Mouse (Mus musculus) heart, postnatal 0 days (tissue): ENCODE measurements around the gene Itgam. TPM values are rescaled to one million over a fixed set of nuclear protein-coding genes. Genes with fewer than 3 reads are reported as not detected.

ENCODE experiments used
- ATAC-seq: fragments of 200-750 bp; cut with Nextera tagmentation; 2 replicates; pipeline ENCODE4 v1.8.0; 2017; ENCODE audit warnings: low read depth, moderate number of reproducible peaks, moderate library complexity; ENCODE audit not compliant: insufficient read depth
- DNase-seq: peaks from one replicate; pipeline ENCODE4 v3.0.0-alpha.2; 2016; ENCODE audit warnings: low spot score
- H3K27ac ChIP-seq: fragments of 300-500 bp; sonication (generic); 2 replicates; pipeline ENCODE4 v1.5.1; 2014; ENCODE audit warnings: low read depth, mild to moderate bottlenecking
- H3K27me3 ChIP-seq: fragments of 300-500 bp; sonication (generic); 2 replicates; pipeline ENCODE4 v1.6.1; 2014; ENCODE audit warnings: low read length, mixed read lengths; ENCODE audit not compliant: control insufficient read depth, insufficient read depth
- H3K36me3 ChIP-seq: fragments of 300-500 bp; sonication (generic); replicated peaks from 2 replicates; pipeline ENCODE4 v1.6.1; 2014; ENCODE audit warnings: low read length, mixed read lengths; ENCODE audit not compliant: control insufficient read depth, insufficient read depth
- H3K4me1 ChIP-seq: fragments of 300-500 bp; sonication (generic); 2 replicates; pipeline ENCODE4 v1.6.1; 2014; ENCODE audit warnings: antibody characterized with exemption; ENCODE audit not compliant: control insufficient read depth, insufficient read depth
- H3K4me2 ChIP-seq: fragments of 300-500 bp; sonication (generic); 2 replicates; pipeline ENCODE4 v1.6.1; 2014; ENCODE audit warnings: low read depth, mild to moderate bottlenecking, low read length, moderate library complexity
- H3K4me3 ChIP-seq: fragments of 300-500 bp; sonication (generic); 2 replicates; pipeline ENCODE4 v1.5.1; 2014; ENCODE audit warnings: low read depth, low read length
- H3K9ac ChIP-seq: fragments of 300-500 bp; sonication (generic); replicated peaks from 2 replicates; pipeline ENCODE4 v1.6.1; 2014; ENCODE audit warnings: low read depth, low read length, mixed read lengths
- H3K9me3 ChIP-seq: fragments of 300-500 bp; sonication (generic); replicated peaks from 2 replicates; pipeline ENCODE4 v1.6.1; 2016; ENCODE audit warnings: low read length; ENCODE audit not compliant: control insufficient read depth
- CTCF ChIP-seq: IDR thresholded peaks from 2 replicates; pipeline ENCODE4 v1.5.1; 2016; ENCODE audit warnings: antibody characterized with exemption, control low read depth, low read depth
- EP300 ChIP-seq: IDR thresholded peaks from 2 replicates; pipeline ENCODE4 v1.6.1; 2016; ENCODE audit warnings: antibody characterized with exemption, low read depth
- WGBS: fragments of 180-500 bp; shearing (Covaris S2); extraction: QIAGEN DNeasy Blood & Tissue Kit; methylation state at CpG from one replicate; pipeline ENCODE4 v1.1.7; 2014; 5-methylcytosine and 5-hydroxymethylcytosine counted together
- polyA plus RNA-seq: library from polyadenylated mRNA; unstranded; fragments of >200 nt; fragmentation: Nextera tagmentation; extraction: Ambion mirVana; gene quantifications from 2 replicates; pipeline ENCODE4 v1.2.1, GENCODE M21; 2015
- total RNA-seq: library from RNA; depleted of rRNA; stranded (reverse); fragments of >200 nt; gene quantifications from 2 replicates; pipeline ENCODE4 v1.2.3, GENCODE M21; 2014; ENCODE audit warnings: low replicate concordance

Itgam gene
- total and polyA plus RNA-seq, 2 experiments from 2014 or later: 0.38 to 0.53 TPM

DNA sequence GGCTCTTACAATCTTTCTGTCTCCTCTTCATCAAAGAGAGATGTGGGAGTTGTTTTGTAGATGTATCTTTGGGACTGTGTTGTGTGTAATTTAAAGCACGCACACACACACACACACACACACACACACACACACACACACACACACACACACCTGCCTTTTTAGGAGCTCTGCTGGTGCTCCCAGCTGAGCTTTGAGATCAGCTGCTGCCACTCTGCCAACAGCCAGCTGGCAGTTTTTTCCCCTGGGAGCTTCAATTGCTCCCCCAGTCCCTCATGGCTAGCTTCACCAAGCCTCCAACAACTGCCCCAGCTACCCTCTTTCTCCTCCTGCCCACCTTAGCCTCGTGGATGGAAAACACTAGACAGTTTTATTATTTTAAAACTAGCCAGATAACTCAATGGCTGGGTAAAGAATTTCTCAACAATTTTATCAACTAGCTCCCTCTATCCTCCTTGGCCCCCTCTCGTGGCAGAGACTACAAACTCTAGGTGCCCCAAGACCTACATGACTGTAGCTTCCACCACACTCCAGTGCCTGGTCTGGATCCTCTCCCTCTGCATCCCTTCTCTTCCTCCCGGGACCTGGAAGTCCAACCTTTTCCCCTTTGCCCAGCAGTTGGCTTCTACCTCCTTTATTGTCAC is 18.2 kb upstream of the Itgam start:
- H3K4me1 ChIP-seq: 0 out of 2 replicates have a peak, but pooled peaks cover 5% of the 10 kb centered on the region
- H3K27me3 ChIP-seq: no peaks in the 10 kb centered on the region
- no peak overlapping the region for H3K4me2 ChIP-seq
- H3K36me3 ChIP-seq: no peaks in the 10 kb centered on the region
- 58% methylated on average over 4 of the region's 4 CpGs for WGBS
- no peak overlapping the region for H3K4me3 ChIP-seq
- TF ChIP-seq EP300 (no peak), CTCF (no peak)
- no peak overlapping the region for H3K9ac ChIP-seq
- H3K9me3 ChIP-seq: no peaks in the 10 kb centered on the region
- ATAC-seq: no peak
- H3K27ac ChIP-seq: no peak overlapping the region
- DNase-seq: no peak

DNA sequence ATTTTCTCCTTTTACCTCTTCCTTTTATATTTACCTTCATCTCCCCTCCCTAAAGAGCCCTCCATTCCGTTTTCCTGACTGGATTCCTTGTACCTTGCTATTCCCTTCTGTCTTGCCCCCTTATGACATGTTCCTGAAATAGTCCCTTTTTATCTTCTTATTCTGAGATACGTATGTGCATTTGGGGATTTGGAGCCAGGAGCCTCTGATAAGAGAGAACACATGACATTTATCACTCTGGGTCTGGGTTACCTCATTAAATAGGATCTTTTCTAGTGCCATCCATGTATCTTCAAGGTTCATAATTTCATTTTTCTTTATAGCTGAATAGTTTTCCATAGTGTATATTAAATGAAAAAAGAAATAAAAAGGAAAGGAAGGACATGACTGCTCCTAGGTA is 16.8 kb upstream of the Itgam start:
- no peak for DNase-seq
- no peak overlapping the region for H3K4me2 ChIP-seq
- H3K4me3 ChIP-seq: no peak overlapping the region
- H3K27me3 ChIP-seq: no peaks in the 10 kb centered on the region
- H3K36me3 ChIP-seq: no peaks in the 10 kb centered on the region
- H3K9me3 ChIP-seq: no peaks in the 10 kb centered on the region
- H3K4me1 ChIP-seq: 0 out of 2 replicates have a peak, but pooled peaks cover 5% of the 10 kb centered on the region
- no peak overlapping the region for H3K9ac ChIP-seq
- H3K27ac ChIP-seq: no peak overlapping the region
- TF ChIP-seq CTCF: no peak
- TF ChIP-seq EP300: no peak
- ATAC-seq: no peak
- 15% methylated on average over 2 of the region's 2 CpGs for WGBS

DNA sequence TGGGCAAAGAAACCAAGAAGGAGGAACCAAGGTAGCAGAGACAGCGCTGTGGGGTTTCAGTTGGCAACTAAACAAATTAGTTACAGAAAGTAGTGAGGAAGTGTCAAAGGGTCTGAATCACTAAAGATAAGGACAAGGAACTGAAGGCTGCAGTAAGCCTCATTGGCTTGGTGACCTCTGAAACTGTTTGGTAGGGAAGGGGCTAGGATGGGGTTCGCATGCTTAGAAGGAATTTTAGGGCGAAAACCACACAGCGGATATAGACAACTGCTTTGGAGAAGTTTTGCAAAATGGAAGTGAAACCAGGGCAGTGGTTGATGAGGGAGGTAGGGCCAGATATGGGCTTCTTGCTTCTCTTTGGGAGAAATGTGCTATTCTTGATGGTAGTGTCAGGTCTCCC is 13.6 kb upstream of the Itgam start:
- ATAC-seq: no peak
- 79% methylated on average over 4 of the region's 4 CpGs for WGBS
- Histone ChIP-seq H3K4me3 (no peak overlapping the region), H3K27ac (no peak overlapping the region), H3K36me3 (no peaks in the 10 kb centered on the region), H3K27me3 (no peaks in the 10 kb centered on the region), H3K4me1 (0 out of 2 replicates have a peak, but pooled peaks cover 5% of the 10 kb centered on the region), H3K4me2 (no peak overlapping the region), H3K9ac (no peak overlapping the region), H3K9me3 (no peaks in the 10 kb centered on the region)
- TF ChIP-seq EP300: no peak
- no peak for TF ChIP-seq CTCF
- no peak for DNase-seq

DNA sequence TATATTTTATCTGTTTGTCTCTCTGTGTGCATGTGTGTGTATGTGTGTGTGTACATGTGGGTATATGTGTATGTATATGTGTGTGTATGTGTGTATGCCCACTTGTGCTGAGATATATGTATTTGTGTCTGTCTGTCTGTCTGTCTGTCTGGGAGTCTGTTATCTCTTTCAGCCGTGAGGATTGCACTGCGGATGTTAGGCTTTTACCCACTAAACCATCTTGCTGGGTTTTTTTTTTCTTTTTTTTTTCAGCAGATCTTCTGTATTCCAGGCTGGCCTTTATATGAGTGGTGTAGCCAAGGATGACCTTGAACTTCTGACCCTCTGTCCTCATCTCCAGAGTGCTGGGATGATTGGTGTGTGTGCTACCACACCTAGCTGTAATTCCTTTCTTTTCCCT is 13.2 kb upstream of the Itgam start:
- Histone ChIP-seq H3K27ac (no peak overlapping the region), H3K27me3 (no peaks in the 10 kb centered on the region), H3K4me2 (no peak overlapping the region), H3K9me3 (no peaks in the 10 kb centered on the region), H3K4me1 (0 out of 2 replicates have a peak, but pooled peaks cover 5% of the 10 kb centered on the region), H3K9ac (no peak overlapping the region), H3K4me3 (no peak overlapping the region), H3K36me3 (no peaks in the 10 kb centered on the region)
- no peak for DNase-seq
- no peak for TF ChIP-seq CTCF
- no peak for TF ChIP-seq EP300
- no peak for ATAC-seq
- WGBS: 59% methylated on average over 2 of the region's 2 CpGs

DNA sequence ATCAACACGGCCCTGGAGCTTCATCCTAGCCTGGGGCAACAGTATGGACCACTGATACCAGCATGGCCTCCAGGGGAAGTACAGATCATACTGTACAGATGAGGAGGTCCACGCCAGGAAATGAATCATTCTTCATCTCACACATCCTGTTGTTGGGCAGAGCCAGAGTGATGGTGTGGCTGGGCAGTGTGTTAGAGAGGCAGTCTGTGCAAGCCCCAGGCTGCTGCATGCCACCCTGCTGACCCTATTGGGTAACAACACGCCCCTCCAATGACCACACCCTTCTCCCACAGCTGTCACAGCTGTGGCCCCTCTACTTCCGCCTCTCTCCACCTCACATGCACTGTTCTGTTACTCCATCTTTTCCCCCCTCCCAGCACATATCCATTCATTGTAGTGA is 11.7 kb upstream of the Itgam start:
- Histone ChIP-seq H3K27me3 (no peaks in the 10 kb centered on the region), H3K36me3 (no peaks in the 10 kb centered on the region), H3K4me3 (no peak overlapping the region), H3K9ac (no peak overlapping the region), H3K27ac (no peak overlapping the region), H3K4me2 (no peak overlapping the region), H3K9me3 (no peaks in the 10 kb centered on the region), H3K4me1 (0 out of 2 replicates have a peak, but pooled peaks cover 3% of the 10 kb centered on the region)
- ATAC-seq: no peak
- WGBS: 56% methylated on average over 4 of the region's 4 CpGs
- no peak for DNase-seq
- no peak for TF ChIP-seq EP300

DNA sequence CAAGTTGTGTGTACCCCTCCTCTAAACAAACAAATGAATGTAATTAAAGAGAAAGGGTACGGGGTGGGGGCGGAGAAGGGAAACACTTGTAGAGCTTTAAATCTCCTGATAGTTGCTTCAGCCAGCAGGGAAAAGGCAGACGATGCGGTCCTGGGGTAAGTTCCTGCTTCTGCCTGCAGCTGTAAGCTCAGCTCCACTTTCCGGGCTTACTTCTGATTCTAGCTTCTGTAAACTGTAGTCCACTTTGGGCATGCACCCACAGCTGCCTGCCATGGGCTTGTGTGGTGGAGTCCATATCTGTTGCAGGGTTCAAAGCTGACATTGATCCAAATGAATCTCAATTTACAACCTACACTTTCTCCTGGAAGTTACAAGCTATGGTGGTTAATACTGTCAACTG is 9.4 kb upstream of the Itgam start:
- Histone ChIP-seq H3K9ac (no peak overlapping the region), H3K27ac (no peak overlapping the region), H3K4me3 (no peak overlapping the region), H3K9me3 (no peaks in the 10 kb centered on the region), H3K4me2 (no peak overlapping the region), H3K27me3 (no peaks in the 10 kb centered on the region), H3K36me3 (no peaks in the 10 kb centered on the region), H3K4me1 (no peaks in the 10 kb centered on the region)
- 74% methylated on average over 5 of the region's 5 CpGs for WGBS
- DNase-seq (no peak), ATAC-seq (no peak)
- TF ChIP-seq EP300 (no peak), CTCF (no peak)
